ENCODE assay signal across 8 mouse cellular contexts in the genomic region with DNA sequence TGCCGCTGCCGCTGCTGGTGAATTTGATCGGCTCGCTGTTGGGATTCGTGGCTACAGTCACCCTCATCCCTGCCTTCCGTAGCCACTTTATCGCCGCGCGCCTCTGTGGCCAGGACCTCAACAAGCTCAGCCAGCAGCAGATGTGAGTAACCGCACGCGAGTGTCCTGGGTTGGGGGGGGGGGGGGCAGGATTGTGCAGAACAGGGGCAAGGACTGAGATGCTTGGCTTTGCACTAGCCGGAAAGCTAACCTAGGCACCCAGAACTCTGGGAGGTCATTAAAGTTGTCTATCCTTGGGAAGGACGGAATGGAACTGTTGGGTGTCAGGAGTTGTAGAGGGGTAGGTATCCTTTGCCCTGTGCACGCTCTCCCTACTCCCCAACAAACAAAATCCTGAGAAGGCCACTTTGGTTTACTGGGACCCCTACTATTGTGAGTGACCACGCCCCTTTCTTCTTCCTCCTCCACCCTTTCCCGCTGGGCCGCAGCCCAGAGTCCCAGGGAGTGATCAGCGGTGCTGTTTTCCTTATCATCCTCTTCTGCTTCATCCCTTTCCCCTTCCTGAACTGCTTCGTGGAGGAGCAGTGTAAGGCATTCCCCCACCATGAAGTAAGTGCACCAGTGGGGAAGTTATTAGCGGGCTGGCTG. TPM values are rescaled to one million over a fixed set of nuclear protein-coding genes. Genes with fewer than 3 reads are reported as not detected.
DNase-seq lines count a peak whose midpoint lies in the region; ATAC-seq and TF ChIP-seq lines count a peak whose summit lies in the region.

No protein-coding gene starts in this region.

- peak overlapping the region; percentile 70 for H3K4me3 ChIP-seq in embryonic facial prominence, embryonic 11.5 days (ENCODE audit: low read depth, low read length)
- H3K4me3 ChIP-seq in heart, postnatal 0 days (ENCODE audit: low read depth, low read length) = peak overlapping the region; percentile 78
- H3K4me3 ChIP-seq in limb, embryonic 15.5 days = peak overlapping the region; percentile 81
- peak overlapping the region; percentile 86 for H3K4me3 ChIP-seq in midbrain, embryonic 16.5 days (ENCODE audit: low read depth, low read length)

- H3K9ac ChIP-seq in embryonic facial prominence, embryonic 11.5 days (replicated peaks; ENCODE audit: low read length) = peak overlapping the region; percentile 90
- peak overlapping the region; percentile 83 for H3K9ac ChIP-seq in heart, postnatal 0 days (replicated peaks; ENCODE audit: low read depth, low read length)
- H3K9ac ChIP-seq in limb, embryonic 15.5 days = peak overlapping the region; percentile 87
- peak overlapping the region; percentile 89 for H3K9ac ChIP-seq in midbrain, embryonic 16.5 days (ENCODE audit: low read depth, low read length)

- ATAC-seq in embryonic facial prominence, embryonic 11.5 days (replicated peaks; ENCODE audit: insufficient number of reproducible peaks, low FRiP score, low TSS enrichment, low read depth) = peak; percentile 34
- ATAC-seq in heart, postnatal 0 days (ENCODE audit: insufficient read depth, low read depth) = peak; percentile 25; the same call in 1 of the 2 replicates
- no peak for ATAC-seq in limb, embryonic 15.5 days (ENCODE audit: insufficient number of reproducible peaks, low FRiP score, low TSS enrichment, low read depth)
- peak; percentile 33 for ATAC-seq in midbrain, embryonic 16.5 days

- no peaks in the 10 kb centered on the region; the same call in 1 of the 2 replicates for H3K4me1 ChIP-seq in embryonic facial prominence, embryonic 11.5 days (ENCODE audit: control insufficient read depth, insufficient read depth, low read length)
- H3K4me1 ChIP-seq in heart, postnatal 0 days (ENCODE audit: control insufficient read depth, insufficient read depth) = peaks cover 15% of the 10 kb centered on the region
- peaks cover 13% of the 10 kb centered on the region for H3K4me1 ChIP-seq in limb, embryonic 15.5 days
- H3K4me1 ChIP-seq in midbrain, embryonic 16.5 days (ENCODE audit: control insufficient read depth, insufficient read depth, low read length) = peaks cover 16% of the 10 kb centered on the region

- peaks cover 4% of the 10 kb centered on the region for H3K36me3 ChIP-seq in embryonic facial prominence, embryonic 11.5 days (replicated peaks; ENCODE audit: control insufficient read depth, insufficient read depth, low read depth, low read length)
- peaks cover 34% of the 10 kb centered on the region for H3K36me3 ChIP-seq in heart, postnatal 0 days (replicated peaks; ENCODE audit: control insufficient read depth, insufficient read depth, low read length)
- H3K36me3 ChIP-seq in limb, embryonic 15.5 days = peaks cover 32% of the 10 kb centered on the region
- H3K36me3 ChIP-seq in midbrain, embryonic 16.5 days (ENCODE audit: control insufficient read depth, insufficient read depth, low read length) = peaks cover 6% of the 10 kb centered on the region; the same call in 1 of the 2 replicates

- DNase-seq in kidney, adult 18-20 months = peak; percentile 37
- DNase-seq in kidney, adult 11 months = no peak
- DNase-seq in embryonic facial prominence, embryonic 11.5 days (ENCODE audit: low spot score) = peak; percentile 72
- no peak for DNase-seq in heart, postnatal 0 days (ENCODE audit: low spot score)
- DNase-seq in gastrocnemius, postnatal 4 days (ENCODE audit: low spot score in 2 of 2) = no peak
- DNase-seq in urinary bladder, postnatal 36 days (ENCODE audit: low spot score in 2 of 2) = no peak

- TF ChIP-seq CTCF in heart, postnatal 0 days (IDR thresholded peaks at IDR 0.05; ENCODE audit: low read depth) = no peak

- WGBS in embryonic facial prominence, embryonic 11.5 days = under 1% methylated on average over 21 of the region's 22 CpGs
- under 1% methylated on average over 19 of the region's 22 CpGs for WGBS in heart, postnatal 0 days
- under 1% methylated on average over 22 of the region's 22 CpGs for WGBS in limb, embryonic 15.5 days
- under 1% methylated on average over 22 of the region's 22 CpGs for WGBS in midbrain, embryonic 16.5 days

- H3K27me3 ChIP-seq in embryonic facial prominence, embryonic 11.5 days (ENCODE audit: control insufficient read depth, insufficient read depth, low read length) = no peaks in the 10 kb centered on the region
- H3K27me3 ChIP-seq in heart, postnatal 0 days (ENCODE audit: control insufficient read depth, insufficient read depth, low read length) = no peaks in the 10 kb centered on the region
- no peaks in the 10 kb centered on the region for H3K27me3 ChIP-seq in limb, embryonic 15.5 days
- H3K27me3 ChIP-seq in midbrain, embryonic 16.5 days (ENCODE audit: control insufficient read depth, insufficient read depth, low read depth, low read length) = no peaks in the 10 kb centered on the region

- peak overlapping the region; percentile 84 for H3K27ac ChIP-seq in embryonic facial prominence, embryonic 11.5 days (replicated peaks; ENCODE audit: low read depth, low read length)
- H3K27ac ChIP-seq in heart, postnatal 0 days (ENCODE audit: low read depth) = peak overlapping the region; percentile 88
- peak overlapping the region; percentile 95 for H3K27ac ChIP-seq in limb, embryonic 15.5 days
- peak overlapping the region; percentile 90 for H3K27ac ChIP-seq in midbrain, embryonic 16.5 days (ENCODE audit: low read length)

- TF ChIP-seq EP300 in heart, postnatal 0 days (IDR thresholded peaks at IDR 0.05; ENCODE audit: low read depth) = no peak

- no peaks in the 10 kb centered on the region for H3K9me3 ChIP-seq in embryonic facial prominence, embryonic 11.5 days (replicated peaks; ENCODE audit: control insufficient read depth, low read length)
- no peaks in the 10 kb centered on the region for H3K9me3 ChIP-seq in heart, postnatal 0 days (replicated peaks; ENCODE audit: control insufficient read depth, low read length)
- H3K9me3 ChIP-seq in limb, embryonic 15.5 days = no peaks in the 10 kb centered on the region
- no peaks in the 10 kb centered on the region for H3K9me3 ChIP-seq in midbrain, embryonic 16.5 days (replicated peaks; ENCODE audit: control insufficient read depth, low read length, poor library complexity, severe bottlenecking)

- peak overlapping the region; percentile 76 for H3K4me2 ChIP-seq in embryonic facial prominence, embryonic 11.5 days (ENCODE audit: low read depth, low read length)
- peak overlapping the region; percentile 85 for H3K4me2 ChIP-seq in heart, postnatal 0 days (ENCODE audit: low read depth, low read length)
- H3K4me2 ChIP-seq in limb, embryonic 15.5 days = peak overlapping the region; percentile 68
- H3K4me2 ChIP-seq in midbrain, embryonic 16.5 days (ENCODE audit: low read length) = peak overlapping the region; percentile 80

RNA-seq across cellular contexts. Expression of a gene that starts 1.4 kb away (rescaled TPM):
- 51.3 and 60.6 TPM in 2 replicates for polyA plus RNA-seq in embryonic facial prominence, embryonic 11.5 days (2014; fragmentation: Nextera tagmentation; extraction: Ambion mirVana)
- 27.6 and 33.3 TPM in 2 replicates for total RNA-seq in heart, postnatal 0 days (2014; rRNA removed; ENCODE audit: low replicate concordance)
- polyA plus RNA-seq in heart, postnatal 0 days (2015; fragmentation: Nextera tagmentation; extraction: Ambion mirVana) = 24.5 and 25.2 TPM in 2 replicates
- 37.7 and 38.0 TPM in 2 replicates for polyA plus RNA-seq in limb, embryonic 15.5 days (2015; fragmentation: Nextera tagmentation; extraction: Ambion mirVana)
- polyA plus RNA-seq in midbrain, embryonic 16.5 days (2015; fragmentation: Nextera tagmentation; extraction: Ambion mirVana) = 36.1 and 39.6 TPM in 2 replicates
- 10 to 100 TPM; 18.4 to 18.8 TPM for total RNA-seq in gastrocnemius, postnatal 4 days (2021)

RNA-seq across cellular contexts. Expression of a gene that starts 7.1 kb away (rescaled TPM):
- polyA plus RNA-seq in embryonic facial prominence, embryonic 11.5 days (2014; fragmentation: Nextera tagmentation; extraction: Ambion mirVana) = 5.8 and 7.5 TPM in 2 replicates
- total RNA-seq in heart, postnatal 0 days (2014; rRNA removed; ENCODE audit: low replicate concordance) = 14.5 and 16.8 TPM in 2 replicates
- polyA plus RNA-seq in heart, postnatal 0 days (2015; fragmentation: Nextera tagmentation; extraction: Ambion mirVana) = 4.7 and 5.0 TPM in 2 replicates
- polyA plus RNA-seq in limb, embryonic 15.5 days (2015; fragmentation: Nextera tagmentation; extraction: Ambion mirVana) = 6.9 and 7.1 TPM in 2 replicates
- polyA plus RNA-seq in midbrain, embryonic 16.5 days (2015; fragmentation: Nextera tagmentation; extraction: Ambion mirVana) = 22.3 and 24.8 TPM in 2 replicates
- total RNA-seq in gastrocnemius, postnatal 4 days (2021) = 10 to 100 TPM; 10.5 to 12.8 TPM

RNA-seq across cellular contexts. Expression of a gene that starts 7.3 kb away (rescaled TPM):
- polyA plus RNA-seq in embryonic facial prominence, embryonic 11.5 days (2014; fragmentation: Nextera tagmentation; extraction: Ambion mirVana) = 412 and 427 TPM in 2 replicates
- total RNA-seq in heart, postnatal 0 days (2014; rRNA removed; ENCODE audit: low replicate concordance) = 285 and 447 TPM in 2 replicates
- polyA plus RNA-seq in heart, postnatal 0 days (2015; fragmentation: Nextera tagmentation; extraction: Ambion mirVana) = 69.3 and 71.2 TPM in 2 replicates
- polyA plus RNA-seq in limb, embryonic 15.5 days (2015; fragmentation: Nextera tagmentation; extraction: Ambion mirVana) = 252 and 254 TPM in 2 replicates
- 112 and 124 TPM in 2 replicates for polyA plus RNA-seq in midbrain, embryonic 16.5 days (2015; fragmentation: Nextera tagmentation; extraction: Ambion mirVana)
- total RNA-seq in gastrocnemius, postnatal 4 days (2021) = 10 to 100 TPM; 80.5 to 93.0 TPM

RNA-seq across cellular contexts. Expression of a gene that starts 16.8 kb away (rescaled TPM):
- 152 and 161 TPM in 2 replicates for polyA plus RNA-seq in embryonic facial prominence, embryonic 11.5 days (2014; fragmentation: Nextera tagmentation; extraction: Ambion mirVana)
- total RNA-seq in heart, postnatal 0 days (2014; rRNA removed; ENCODE audit: low replicate concordance) = 61.5 and 96.3 TPM in 2 replicates
- 81.3 and 84.0 TPM in 2 replicates for polyA plus RNA-seq in heart, postnatal 0 days (2015; fragmentation: Nextera tagmentation; extraction: Ambion mirVana)
- polyA plus RNA-seq in limb, embryonic 15.5 days (2015; fragmentation: Nextera tagmentation; extraction: Ambion mirVana) = 88.7 and 95.1 TPM in 2 replicates
- 54.7 and 56.2 TPM in 2 replicates for polyA plus RNA-seq in midbrain, embryonic 16.5 days (2015; fragmentation: Nextera tagmentation; extraction: Ambion mirVana)
- 10 to 100 TPM; 33.7 to 34.0 TPM for total RNA-seq in gastrocnemius, postnatal 4 days (2021)

RNA-seq across cellular contexts. Expression of a gene that starts 21.7 kb away (rescaled TPM):
- 17.2 and 19.6 TPM in 2 replicates for polyA plus RNA-seq in embryonic facial prominence, embryonic 11.5 days (2014; fragmentation: Nextera tagmentation; extraction: Ambion mirVana)
- 14.8 and 26.3 TPM in 2 replicates for total RNA-seq in heart, postnatal 0 days (2014; rRNA removed; ENCODE audit: low replicate concordance)
- 7.6 and 9.4 TPM in 2 replicates for polyA plus RNA-seq in heart, postnatal 0 days (2015; fragmentation: Nextera tagmentation; extraction: Ambion mirVana)
- polyA plus RNA-seq in limb, embryonic 15.5 days (2015; fragmentation: Nextera tagmentation; extraction: Ambion mirVana) = 24.2 and 24.9 TPM in 2 replicates
- 28.7 and 30.0 TPM in 2 replicates for polyA plus RNA-seq in midbrain, embryonic 16.5 days (2015; fragmentation: Nextera tagmentation; extraction: Ambion mirVana)
- total RNA-seq in gastrocnemius, postnatal 4 days (2021) = 10 to 100 TPM; 11.2 to 13.7 TPM

Comparison
In these comparisons a context has a peak if more than half of its experiments do, and no peak if none do; other contexts are left out.
1. DNase-seq: peak in kidney, adult 18-20 months (single experiment) and embryonic facial prominence, embryonic 11.5 days (single experiment); none in kidney, adult 11 months (single experiment), heart, postnatal 0 days (single experiment), gastrocnemius, postnatal 4 days (0 of 2) and urinary bladder, postnatal 36 days (0 of 2).
2. Peak in every context shown above with its lines, with median percentiles within 50 percentile points of each other: H3K27ac ChIP-seq, H3K4me2 ChIP-seq, H3K4me3 ChIP-seq and H3K9ac ChIP-seq.